Mouse (Mus musculus): ENCODE measurements around the gene Tpcn1.

Tpcn1 gene

DNA sequence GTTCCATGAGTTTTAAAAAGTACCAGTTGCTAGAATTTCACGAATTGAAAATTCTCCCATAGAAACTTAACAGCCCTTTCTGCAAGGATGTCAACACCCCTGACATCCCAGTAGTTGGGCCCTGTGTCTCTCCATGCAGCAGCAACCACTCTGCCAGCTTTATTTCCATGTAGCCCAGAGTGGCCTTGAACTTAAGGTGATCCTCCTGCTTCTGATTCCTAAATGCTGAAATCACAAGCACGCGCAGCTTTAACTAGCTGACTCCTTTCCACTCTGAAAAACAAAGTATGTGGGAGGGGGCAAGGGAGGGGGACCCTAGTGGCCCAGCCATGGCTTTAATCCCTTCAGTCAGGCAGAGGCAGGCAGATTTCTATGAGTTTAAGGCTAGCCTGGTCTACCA is 18.9 kb upstream of the Tpcn1 start:
- DNase-seq = no peak

DNA sequence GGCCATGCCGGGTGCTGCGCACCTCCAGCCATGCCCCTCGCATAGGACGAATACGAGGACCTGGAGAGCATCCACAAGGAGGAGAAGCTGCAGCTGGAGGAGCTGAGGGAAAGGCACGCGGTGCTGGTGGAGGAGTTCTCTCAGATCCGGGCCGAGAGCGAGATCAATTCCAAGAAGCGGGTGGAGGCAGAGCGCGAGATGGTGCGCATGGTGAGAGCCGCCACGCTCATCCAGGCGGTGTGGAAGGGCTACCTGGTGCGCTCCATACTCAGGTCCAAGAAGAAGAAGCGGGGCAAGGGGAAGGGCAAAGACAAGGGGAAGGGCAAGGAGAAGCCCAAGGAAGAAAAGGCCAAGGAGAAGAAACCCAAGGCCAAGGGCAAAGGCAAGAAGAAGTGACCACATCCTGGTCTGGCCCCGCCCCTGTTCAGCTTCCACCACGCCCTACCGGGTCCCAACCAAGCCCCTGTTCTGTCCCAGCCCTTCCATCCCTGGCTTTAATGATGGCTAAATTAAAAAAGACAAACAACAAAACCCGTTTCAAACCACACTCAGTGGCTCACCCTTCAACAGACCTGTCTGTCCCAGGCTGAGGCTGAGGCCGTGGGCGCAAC is 18.2 kb upstream of the Tpcn1 start:
- no peak for DNase-seq

DNA sequence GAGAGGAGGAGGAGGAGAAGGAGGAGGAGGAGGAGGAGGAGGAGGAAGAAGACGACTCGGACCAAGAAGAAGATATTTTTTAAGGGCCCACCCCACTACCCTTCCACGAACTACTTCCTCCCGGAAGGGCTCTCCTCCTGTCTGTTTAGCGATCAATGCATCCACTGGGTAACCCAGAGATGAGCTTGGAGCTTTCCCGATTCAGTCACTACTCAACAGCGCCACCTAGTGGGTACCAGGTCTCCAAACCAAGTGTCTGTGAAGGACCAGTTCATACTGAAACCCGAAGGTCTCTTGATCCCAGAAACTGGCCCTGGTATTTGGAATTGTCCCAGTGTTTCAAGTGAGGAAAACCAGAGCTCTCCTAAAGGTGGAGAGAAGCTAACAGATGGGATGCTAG is 17.2 kb upstream of the Tpcn1 start:
- peak; percentile 90 for DNase-seq

DNA sequence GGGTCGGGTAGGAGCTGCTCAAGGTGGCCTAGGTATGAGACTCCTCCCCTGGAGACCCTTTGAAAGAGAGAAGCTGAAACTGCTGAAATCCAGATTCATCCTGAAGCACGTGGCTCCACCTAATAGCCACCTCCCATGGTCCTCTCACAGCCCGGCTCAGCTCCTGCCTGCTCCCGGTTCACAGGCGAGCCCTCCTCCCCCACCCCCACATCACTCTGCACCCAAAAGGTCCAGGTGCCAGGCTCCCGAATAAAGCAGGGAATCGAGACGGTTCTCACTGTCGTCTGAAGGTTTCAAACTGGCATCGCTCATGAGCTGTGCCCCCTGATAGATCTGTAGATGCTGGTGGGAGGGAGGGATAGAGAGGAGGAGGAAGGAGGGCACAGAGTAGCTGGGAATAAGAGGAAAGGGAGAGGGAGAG is 16.8 kb upstream of the Tpcn1 start:
- no peak for DNase-seq

DNA sequence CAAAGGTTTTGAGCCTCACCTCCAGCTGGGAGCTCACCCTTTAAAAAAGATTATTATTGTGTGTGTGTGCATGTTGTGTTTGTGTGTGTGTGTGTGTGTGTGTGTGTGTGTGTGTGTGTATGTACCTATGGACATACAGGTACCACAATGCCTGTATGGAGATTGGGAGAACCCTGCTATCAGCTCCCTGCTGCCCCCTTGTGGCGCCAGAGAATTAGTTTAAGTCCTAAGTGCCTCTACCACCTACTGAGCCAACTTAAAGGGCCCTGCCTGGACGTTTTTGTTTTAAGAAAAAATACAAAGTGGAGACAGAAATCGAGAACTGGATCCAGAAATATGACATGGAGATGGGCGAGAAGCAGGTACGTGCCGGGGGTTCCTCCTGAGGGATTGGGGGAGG is 16.4 kb upstream of the Tpcn1 start:
- peak; percentile 69 for DNase-seq

DNA sequence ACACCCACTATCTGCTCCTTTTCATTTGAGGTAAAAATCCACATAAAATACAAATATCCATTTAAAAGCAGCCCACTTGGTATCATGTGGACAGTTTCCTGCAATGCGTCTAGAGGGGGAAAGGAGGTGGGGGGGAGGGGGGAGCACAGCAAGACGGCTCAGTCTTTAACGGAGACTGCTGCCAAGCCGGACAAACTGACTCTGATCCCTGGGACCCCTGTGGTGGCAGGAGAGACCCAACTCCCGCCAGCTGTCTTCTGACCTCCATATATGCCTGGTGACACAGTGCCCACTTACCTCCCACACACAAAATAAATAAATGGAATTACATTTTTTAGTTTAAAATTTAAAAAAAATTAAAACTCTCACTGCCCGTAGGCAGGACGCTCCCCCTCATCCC is 15.0 kb upstream of the Tpcn1 start:
- no peak for DNase-seq

DNA sequence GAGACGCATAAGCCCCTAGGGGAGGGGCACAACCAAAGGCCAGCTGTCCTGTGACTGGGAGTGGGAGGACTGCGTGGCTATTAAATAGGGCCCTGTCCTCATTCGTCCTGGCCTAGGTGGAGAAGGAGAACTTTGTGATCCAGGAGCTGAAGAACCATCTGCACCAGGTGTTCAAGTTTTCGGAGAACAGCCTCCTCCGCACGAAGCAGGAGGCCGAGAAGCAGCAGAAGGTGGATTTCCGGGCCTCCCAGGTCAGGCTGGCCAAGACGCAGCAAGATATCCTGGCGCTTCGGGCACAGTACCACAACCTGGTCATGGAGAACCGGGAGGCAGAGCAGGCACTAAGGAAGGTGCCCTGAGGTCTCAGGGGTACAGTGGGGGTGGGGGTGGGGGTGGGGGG is 13.7 kb upstream of the Tpcn1 start:
- no peak for DNase-seq

DNA sequence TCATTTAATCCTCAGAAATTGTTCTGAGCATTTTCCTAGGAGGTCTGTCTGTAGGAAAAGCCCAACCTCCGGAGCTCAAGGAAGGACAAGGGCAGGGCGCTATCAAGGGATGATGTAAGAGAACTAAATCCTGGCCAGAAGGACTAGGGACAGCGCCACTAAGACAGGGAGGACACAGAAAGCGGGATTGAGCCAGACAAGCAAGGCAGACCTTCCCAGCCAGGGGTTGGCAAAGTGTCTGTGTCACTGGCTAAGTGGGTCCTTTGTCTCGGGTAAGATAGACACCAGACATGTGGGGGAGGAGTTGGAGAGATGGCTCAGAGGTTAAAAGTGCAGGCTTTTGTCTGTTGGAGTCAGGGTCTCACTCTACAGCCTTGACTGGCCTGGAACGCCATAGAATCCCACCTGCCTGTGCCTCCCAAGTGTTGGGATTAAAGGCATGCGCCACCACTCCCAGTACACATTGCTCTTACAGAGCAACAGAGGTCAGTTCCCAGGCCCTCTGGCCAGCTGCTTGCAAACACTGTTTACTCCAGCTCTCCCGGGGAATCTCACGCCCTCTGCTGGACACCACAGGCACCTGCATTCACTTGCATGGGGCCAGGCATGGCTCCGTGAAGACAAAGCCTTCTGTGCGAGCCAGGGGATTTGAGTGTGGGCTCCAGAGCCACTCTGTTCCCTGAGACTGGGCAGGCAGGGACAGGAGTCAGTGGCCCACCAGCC is 12.6 kb upstream of the Tpcn1 start:
- no peak for DNase-seq

DNA sequence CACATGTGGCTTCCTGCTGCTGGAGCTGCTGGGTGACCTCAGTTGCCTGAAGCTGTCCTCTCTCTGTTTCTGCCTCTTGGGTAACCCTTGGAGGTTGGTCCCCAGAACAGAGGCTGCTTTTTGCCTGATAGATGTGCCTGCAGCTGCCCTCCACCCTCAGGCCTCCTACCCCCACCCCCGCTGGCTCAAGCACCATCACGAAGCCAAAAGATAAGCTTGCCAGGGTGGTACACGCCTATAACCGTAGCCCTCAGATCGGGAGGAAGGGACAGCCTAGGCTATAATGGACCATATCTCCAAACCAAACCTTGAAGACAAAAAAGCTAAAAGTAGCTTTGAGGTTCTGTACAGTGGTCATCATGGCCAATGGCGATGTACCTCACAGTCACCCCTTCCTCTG is 11.2 kb upstream of the Tpcn1 start:
- no peak for DNase-seq

DNA sequence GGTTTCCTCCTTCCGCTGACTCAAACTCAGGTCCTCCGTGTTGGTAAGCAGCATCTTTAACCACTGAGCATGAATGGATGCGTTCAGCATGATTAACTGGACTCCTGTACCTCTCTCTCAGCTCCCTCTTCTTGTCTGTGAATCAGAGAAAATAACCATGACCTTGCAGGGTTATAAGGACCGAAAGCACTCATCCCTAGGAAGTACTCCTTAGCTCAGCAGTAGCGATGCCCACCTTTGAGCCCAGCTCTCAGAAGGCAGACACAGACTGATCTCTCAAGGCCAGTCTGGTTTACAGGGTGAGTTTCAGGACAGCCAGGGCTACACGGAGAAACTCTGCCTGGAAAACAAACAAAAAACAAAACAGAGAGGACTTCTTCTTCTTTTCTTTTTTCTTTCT is 6.0 kb upstream of the Tpcn1 start:
- DNase-seq = no peak

DNA sequence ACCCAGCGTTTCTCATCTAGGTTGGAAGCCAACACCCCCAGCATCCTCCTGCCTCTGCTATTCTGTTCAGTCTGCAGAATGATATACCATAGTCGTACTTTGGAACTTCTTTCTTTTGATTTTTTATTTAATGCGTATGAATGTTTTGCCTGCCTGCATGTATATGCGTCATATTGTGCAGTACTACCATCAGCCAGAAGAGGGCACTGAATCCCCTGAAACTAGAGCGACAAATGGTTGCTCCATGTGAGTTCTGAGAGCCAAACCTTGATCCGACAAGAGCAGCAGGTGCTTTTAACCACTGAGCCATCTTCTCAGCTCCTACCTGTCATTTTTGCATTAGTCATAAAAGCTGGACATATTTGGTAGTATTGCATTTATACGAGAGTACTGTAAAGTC is 3.7 kb upstream of the Tpcn1 start:
- no peak for DNase-seq

DNA sequence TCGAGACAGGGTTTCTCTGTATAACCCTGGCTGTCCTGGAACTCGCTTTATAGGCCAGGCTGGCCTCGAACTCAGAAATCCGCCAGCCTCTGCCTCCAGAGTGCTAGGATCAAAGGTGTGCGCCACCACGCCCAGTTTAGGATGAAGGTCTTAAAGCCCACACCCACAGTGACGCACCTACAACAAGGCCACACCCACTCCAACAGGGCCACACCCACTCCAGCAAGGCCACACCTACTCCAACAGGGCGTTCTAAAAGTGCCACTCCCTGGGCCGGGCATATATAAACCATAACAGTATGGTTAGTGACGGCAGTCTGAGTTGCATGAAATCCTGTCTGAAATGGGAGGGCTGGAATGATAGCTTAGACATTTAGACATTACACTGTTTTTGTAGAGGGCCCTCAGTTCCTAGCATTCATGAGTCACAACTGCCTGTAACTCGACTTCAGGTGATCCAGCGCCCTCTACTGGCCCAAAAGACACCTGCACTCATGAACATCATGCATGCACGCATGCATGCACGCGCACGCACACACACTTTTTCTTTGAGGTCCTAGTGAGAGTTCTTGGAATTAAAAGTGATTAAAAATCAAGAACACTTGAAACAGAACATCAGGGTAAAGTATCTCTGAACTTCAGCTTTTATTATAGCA is 2.0 kb upstream of the Tpcn1 start:
- DNase-seq = no peak

DNA sequence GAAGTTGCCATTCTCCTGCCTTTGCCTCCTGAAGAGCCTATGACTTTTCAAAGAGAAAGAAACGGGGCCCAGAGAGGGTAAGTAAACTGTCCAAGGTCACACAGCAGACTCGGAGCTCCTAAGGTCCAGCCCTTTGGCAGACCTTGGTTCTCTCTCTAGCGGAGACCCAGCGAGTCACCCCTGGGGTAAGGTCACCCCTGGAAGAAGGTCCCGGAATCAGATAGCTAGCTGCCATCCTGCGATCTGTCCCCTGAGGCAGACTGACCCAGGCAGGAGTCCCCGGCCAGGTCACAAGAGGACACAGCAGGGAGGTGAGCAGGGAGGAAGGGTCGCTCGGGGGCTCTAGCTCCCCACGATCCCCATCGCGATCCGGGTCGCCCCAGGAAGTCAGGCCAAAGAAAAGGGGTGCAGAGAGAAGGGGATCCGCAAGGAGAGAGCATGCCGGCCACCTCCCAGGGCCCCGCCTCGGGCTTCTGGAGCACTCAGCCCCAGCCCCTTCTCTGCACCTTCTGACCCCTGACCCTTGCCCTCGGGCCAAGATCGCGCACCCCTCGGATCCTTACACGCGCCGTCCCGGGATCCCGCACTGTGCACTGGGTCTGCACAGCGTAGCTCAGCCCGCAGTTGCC is 419 bp downstream of the Tpcn1 start:
- no peak for DNase-seq

DNA sequence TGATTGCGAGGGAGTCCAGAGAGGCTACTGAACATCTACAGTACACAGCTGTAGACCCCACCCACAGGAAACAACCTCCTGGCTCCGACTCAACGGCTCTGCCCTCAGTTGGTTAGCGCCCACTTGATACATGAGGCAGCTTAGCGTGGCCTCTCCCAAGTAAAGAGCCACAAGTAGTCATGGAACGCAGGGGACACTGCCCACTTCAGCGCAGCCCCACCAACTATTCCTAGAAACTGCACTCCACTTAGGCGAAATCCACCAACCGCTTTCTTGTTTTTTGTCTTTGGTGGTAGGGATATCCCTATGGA is 902 bp downstream of the Tpcn1 start:
- DNase-seq = no peak

DNA sequence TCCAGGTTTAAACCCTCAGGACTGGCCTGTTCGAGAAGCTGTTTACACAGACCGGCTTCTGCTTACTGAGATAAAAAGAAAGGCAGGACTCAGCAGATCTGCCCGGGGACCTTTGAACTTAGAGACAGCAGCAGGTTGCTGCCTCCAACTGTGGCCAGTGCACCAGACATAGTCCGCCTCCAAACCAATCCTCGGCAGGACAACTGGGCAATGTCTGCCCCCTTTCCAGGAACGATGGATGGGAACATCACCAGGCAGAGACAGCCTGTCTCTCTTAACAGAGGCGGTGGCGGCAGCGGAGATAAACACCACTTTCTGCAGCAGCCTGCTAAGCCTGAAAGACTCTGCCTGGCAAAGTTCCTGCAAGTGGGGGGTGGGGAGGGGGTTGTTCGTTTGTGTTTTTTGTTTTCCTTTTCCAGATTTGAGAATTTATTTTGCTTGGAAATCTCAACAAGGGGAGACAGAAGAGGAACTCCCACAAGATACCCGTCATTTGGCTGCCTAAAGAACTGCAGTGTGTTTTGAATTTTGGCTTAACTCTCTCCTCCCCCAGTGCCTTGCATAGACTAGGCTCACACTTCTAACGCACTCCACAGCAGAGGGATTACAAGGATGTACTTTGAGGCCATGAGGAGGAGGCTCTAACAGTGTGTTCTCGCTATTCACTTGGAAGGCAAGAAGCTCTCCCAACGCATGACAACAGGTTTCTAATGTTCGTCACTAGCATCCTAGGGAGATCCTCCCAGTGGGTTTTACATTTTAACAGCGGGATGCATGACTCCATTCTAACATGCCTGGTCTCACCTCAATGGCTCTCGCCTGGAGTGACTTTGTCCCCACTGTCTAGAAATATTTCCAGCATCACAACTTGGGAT is 1.5 kb downstream of the Tpcn1 start:
- peak; percentile 48 for DNase-seq

DNA sequence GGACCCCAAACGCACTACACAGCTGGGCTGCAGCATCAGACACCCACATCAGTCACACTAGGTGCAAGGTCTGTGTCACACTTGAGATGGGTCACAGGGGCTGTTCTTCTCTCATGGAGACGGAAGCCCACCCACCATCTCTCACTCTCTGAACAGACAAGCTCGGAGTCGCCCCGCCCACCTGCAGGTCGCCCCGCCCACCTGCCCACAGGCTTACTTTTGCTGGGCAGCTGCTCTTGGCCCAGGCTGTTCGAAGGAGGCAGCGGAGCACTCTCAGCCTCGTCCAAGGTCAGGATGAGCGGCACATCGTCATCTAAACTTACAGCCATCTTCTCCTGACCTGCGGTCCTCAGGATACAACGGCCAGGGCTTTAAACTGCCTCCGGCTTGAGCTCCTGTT is 3.5 kb downstream of the Tpcn1 start:
- DNase-seq = no peak

DNA sequence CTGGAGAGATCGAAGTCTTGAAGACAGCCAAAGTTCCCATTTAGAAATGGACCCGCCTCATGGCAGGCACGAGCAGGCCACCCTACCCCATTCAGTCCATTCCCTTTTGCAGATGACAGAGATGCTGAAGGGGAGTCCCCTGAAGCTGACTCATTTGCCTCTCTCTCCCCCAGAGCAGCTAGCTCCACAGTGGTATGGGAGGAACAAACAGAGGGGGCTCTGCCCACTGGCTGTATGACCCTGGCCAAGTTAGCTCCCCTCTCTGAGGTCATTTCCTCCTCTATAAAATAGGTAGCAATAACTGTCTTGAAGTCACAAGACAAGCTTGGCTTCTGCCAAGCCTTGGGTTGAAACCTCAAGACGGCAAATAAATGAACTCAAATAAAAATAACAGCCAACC is 5.0 kb downstream of the Tpcn1 start:
- no peak for DNase-seq

DNA sequence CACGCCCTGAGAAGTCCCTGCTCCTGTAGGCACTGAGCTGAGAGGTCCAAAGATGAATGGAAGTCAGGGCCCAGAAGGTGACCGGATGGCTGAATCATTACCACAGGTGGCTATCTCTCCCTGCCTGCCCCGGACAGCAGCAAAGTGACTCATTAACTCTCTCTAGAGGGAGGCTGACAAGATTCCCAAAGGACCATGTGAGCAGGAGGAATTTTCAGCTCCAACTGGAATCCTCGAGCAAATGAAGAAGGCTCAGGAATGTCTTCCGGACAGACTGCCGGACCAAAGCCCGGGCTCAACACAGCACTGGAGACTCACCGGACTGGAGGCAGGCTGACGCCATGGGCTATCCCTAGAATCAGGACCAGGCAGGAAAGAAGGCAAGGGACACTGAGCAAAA is 6.5 kb downstream of the Tpcn1 start:
- no peak for DNase-seq

DNA sequence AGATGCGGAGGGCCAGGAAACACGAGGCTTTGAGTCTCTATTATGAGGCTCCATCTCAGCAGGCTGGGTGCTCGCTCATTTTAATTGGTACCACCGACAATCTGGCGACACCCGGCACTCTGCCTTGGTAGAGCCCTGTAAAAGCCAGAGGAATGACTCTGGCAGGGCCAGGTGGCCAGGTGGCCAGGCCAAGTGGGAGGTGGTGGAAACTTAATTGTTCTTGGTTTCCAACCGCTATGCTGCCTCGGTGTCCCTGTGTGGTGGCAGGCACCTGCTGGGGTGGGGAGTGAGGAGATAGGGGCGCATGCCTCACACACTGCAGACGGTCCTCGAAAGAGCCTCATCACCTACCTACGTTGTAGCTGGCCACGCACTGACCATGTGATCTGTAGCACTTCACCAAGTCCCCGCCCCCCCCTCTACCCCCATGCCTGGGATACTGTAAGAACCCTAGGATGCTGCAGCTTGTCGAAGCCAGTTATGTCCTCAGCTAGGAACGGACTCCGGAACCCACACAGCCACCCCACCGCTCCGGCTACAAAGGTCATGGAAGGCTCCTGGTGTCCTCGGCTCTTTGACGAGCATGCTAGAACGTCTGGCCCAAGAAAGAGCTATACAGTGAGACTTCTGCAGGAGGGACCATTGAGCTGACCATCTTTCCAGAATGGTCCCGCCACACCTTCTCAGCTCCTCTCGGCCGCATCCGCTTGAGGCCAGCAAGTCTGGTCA is 8.4 kb downstream of the Tpcn1 start:
- DNase-seq = no peak

DNA sequence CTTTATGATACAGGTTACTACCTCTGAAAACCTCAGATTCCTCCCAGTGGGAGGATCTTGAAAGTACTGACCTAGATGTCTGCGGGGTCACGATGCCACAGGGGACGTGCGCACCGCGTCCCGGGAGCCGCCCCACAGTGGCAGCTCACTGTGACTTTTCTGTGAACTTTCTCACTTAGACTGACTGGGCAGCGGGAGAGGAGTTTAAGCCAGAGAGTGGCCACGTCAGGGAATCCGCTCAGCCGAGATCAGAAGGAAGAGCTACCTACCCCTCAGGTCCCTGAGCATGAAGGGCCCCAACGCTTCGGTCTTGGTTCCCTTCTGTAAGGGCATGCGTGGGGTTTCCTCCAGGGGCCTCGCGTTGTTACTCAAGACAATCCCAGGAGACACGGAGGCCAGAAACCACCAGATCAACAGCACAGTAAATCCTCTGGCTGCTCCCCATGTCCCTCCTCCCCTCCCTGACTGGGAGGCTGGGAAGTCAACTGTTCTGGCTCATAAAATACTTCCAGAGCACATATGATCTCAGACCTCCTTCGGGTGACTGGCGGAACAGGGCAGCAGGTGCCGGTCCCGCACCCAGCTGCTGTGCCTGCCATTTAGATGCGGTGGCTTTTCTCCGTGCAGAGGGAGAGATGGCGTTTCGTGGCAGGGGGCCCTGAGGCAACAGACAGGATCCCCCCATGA is 9.1 kb downstream of the Tpcn1 start:
- no peak for DNase-seq

DNA sequence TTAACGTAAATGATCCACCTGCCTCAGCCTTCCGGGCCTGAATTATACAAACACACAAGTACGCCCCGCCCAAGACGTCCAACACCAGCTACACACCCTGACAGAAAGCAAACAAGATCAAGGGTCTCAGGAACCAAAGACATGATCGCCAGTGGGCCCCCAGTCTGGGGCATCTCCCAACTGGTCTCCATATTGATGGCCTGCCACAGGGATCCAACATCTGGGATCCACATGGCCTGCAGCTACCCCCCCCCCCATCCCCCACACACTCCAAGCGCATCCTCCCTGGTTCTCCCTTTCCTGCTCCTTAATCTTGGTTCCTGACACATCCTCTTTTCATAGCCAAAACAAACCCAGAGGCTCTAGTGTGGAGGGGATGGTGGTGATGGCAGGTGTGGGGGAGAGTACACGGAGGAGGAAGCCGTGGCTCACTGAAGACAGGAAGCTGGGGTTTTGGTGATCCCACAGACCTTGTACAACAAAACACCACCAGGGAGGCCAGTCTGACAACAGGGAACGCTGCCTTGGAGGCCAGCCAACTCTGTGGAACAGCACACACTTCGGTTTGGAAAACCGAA is 9.9 kb downstream of the Tpcn1 start:
- DNase-seq = no peak
